Mouse (Mus musculus) intestine, postnatal 0 days (tissue): ENCODE data around the gene Rplp1. TPM values are rescaled to one million over a fixed set of nuclear protein-coding genes. Genes with fewer than 3 reads are reported as not detected.

Experiments used
- ATAC-seq: fragments of 200-750 bp; cut with Nextera tagmentation; 2 replicates; pipeline ENCODE4 v1.8.0; 2017; ENCODE audit warnings: mild to moderate bottlenecking, moderate TSS enrichment, moderate library complexity
- H3K27ac ChIP-seq: fragments of 300-500 bp; sonication (generic); 2 replicates; pipeline ENCODE4 v1.5.1; 2014; ENCODE audit warnings: mild to moderate bottlenecking, low read depth, low read length, moderate library complexity
- H3K27me3 ChIP-seq: fragments of 300-500 bp; sonication (generic); replicated peaks from 2 replicates; pipeline ENCODE4 v1.6.1; 2014; ENCODE audit warnings: low read length, mixed read lengths; ENCODE audit not compliant: control insufficient read depth, insufficient read depth
- H3K36me3 ChIP-seq: fragments of 300-500 bp; sonication (generic); 2 replicates; pipeline ENCODE4 v1.6.1; 2014; ENCODE audit warnings: mild to moderate bottlenecking, moderate library complexity; ENCODE audit not compliant: control insufficient read depth, insufficient read depth
- H3K4me1 ChIP-seq: fragments of 300-500 bp; sonication (generic); replicated peaks from 2 replicates; pipeline ENCODE4 v1.6.1; 2014; ENCODE audit warnings: antibody characterized with exemption, low read length, mixed read lengths; ENCODE audit not compliant: control insufficient read depth, insufficient read depth
- H3K4me2 ChIP-seq: fragments of 300-500 bp; sonication (generic); replicated peaks from 2 replicates; pipeline ENCODE4 v1.6.1; 2014; ENCODE audit warnings: low read depth, mild to moderate bottlenecking, moderate library complexity
- H3K4me3 ChIP-seq: fragments of 300-500 bp; sonication (generic); 2 replicates; pipeline ENCODE4 v1.5.1; 2014; ENCODE audit warnings: low read depth, low read length
- H3K9ac ChIP-seq: fragments of 300-500 bp; sonication (generic); 2 replicates; pipeline ENCODE4 v1.6.1; 2014; ENCODE audit warnings: mild to moderate bottlenecking, low read depth, low read length
- H3K9me3 ChIP-seq: fragments of 300-500 bp; sonication (generic); 2 replicates; pipeline ENCODE4 v1.6.1; 2016; ENCODE audit warnings: mixed run types; ENCODE audit not compliant: control insufficient read depth
- CTCF ChIP-seq: sonication (generic); IDR thresholded peaks from 2 replicates; pipeline ENCODE4 v1.5.1; 2016; ENCODE audit warnings: low read depth, mild to moderate bottlenecking, control low read depth, antibody characterized with exemption, moderate library complexity
- WGBS: fragments of 180-500 bp; shearing (Covaris S2); extraction: QIAGEN DNeasy Blood & Tissue Kit; methylation state at CpG from one replicate; pipeline ENCODE4 v1.1.7; 2014; 5-methylcytosine and 5-hydroxymethylcytosine counted together
- polyA plus RNA-seq: library from polyadenylated mRNA; unstranded; fragments of >200 nt; fragmentation: Nextera tagmentation; extraction: Ambion mirVana; gene quantifications from 2 replicates; pipeline ENCODE4 v1.2.1, GENCODE M21; 2015

The Rplp1 gene
- polyA plus RNA-seq, 1 experiment from 2014 or later, result 1,118 TPM

DNA sequence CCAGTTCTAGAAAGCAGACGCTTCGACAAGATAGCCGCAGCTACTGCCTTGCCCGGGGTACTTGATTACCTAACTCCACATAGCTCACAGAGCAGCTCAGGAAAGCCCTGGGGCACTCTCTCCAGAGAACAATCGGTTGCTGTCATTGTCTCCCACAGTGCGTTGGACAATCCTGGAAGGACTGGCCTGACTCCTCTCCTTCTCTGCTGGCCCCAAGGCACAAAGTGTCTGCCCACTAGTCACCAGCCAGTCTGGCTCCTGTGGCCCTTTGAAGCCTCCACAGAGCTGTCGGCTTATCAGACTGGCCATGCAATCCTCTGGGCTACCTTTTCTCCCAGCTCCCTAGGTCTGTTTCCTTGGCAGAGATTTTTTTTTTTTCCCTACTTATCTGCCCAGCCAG, 37.9 kb upstream of the Rplp1 start:
- Histone ChIP-seq H3K4me1 (peaks cover 5% of the 10 kb centered on the region; the same call in 1 of the 2 replicates), H3K9me3 (no peaks in the 10 kb centered on the region), H3K27ac (no peak overlapping the region), H3K27me3 (no peaks in the 10 kb centered on the region), H3K4me2 (no peak overlapping the region), H3K9ac (no peak overlapping the region), H3K36me3 (no peaks in the 10 kb centered on the region), H3K4me3 (no peak overlapping the region)
- no peak for TF ChIP-seq CTCF
- ATAC-seq, result no peak
- 74% methylated on average over 7 of the region's 7 CpGs for WGBS

DNA sequence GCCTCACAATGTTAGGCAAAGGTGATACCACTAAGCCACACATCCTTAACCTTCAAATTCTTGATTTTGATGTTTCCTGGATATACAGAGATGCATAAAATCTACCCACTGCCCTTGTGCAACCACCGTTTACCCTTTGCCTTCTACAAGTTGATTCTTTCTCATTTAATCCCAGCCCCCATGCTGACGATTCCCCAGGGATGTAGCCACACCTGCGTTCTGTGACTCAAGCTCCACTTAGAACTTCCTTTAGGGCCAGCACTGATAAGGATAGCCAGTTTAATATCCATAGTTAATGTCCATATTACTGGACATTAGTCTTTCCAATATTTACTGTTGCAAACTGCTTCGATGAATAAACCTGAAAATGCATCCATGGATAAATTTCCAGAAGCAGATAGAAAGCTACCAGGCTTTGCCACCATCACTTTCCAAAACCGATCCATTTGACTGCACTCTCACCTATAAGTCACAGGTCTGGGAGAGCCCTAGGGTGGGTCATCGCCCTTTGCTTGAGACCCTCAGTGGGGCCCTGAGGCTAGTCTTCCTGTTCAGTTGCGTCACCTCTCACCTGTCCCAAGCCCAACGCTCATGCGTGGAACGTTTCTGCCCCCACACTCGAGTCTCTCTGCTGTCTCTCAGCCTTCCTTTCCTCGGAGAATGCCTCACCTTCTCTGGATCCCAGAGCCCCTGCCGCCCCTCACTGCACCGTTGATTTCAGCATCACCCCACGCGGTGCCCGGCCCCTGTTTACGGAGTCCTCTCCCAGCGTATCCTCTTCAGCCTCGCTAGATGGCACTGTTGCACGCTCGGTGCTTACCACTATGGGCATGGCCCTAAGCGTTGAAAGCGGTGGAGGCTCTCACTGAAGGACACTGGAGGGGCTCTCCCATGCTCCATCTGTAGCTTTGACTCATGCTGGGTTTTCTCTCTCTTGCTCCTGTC, 33.3 kb upstream of the Rplp1 start:
- peak; percentile 98 for TF ChIP-seq CTCF
- ATAC-seq, result peak; percentile 56
- H3K4me1 ChIP-seq, result peaks cover 5% of the 10 kb centered on the region; the same call in 1 of the 2 replicates
- no peak overlapping the region for H3K9ac ChIP-seq
- WGBS, result 4% methylated on average over 24 of the region's 24 CpGs
- no peaks in the 10 kb centered on the region for H3K36me3 ChIP-seq
- no peaks in the 10 kb centered on the region for H3K9me3 ChIP-seq
- H3K4me3 ChIP-seq, result peak overlapping the region; percentile 76
- H3K27ac ChIP-seq, result no peak overlapping the region
- peak overlapping the region; percentile 99 for H3K4me2 ChIP-seq
- H3K27me3 ChIP-seq, result no peaks in the 10 kb centered on the region

DNA sequence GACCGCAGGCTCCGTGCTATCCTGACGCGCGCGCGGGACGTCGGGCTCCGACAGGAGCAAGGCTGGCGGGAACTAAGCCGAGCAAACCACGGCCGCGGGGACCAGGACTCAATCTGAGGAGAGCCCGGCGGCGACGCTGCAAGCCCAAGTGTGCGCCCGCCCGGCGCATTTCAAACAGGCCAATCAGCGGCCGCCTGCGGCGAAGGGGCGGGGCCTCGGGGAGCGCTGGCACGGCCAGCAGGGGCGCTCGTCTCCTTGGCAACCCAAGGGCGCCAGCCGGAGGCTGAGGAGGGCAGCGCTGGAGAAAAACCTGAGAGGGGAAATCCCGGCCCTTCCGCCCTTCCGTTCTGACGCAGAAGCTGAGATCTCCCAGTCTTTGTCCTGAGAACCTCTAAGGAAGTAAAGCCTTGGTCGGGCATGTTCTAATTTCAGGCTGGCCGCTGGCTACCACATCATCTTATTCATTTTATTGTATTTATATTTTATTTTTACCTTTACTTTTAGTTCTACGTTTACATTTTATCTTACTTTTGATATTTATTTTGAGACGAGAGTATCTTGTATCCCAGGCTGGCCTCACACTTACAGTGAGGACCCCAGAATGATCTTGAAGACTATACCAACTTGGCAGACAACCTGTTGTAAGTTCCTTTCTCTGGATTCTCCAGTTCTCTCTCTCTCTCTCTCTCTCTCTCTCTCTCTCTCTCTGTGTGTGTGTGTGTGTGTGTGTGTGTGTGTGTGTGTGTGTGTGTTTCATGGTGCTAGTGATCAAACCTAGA, 32.5 kb upstream of the Rplp1 start, which contains the start of gene Kif23:
Gene Kif23, minus strand, starts transcription at position 152 of the 779 bp plus-strand sequence.
- peak within 1 kb of the TSS; percentile 99 for H3K4me2 ChIP-seq
- under 1% methylated on average over 44 of the region's 44 CpGs for WGBS
- H3K9ac ChIP-seq, result peak within 1 kb of the TSS; percentile 48
- peak; percentile 90 for ATAC-seq
- H3K27me3 ChIP-seq, result no peaks in the 10 kb centered on the region
- TF ChIP-seq CTCF, result peak; percentile 91
- peak within 1 kb of the TSS; percentile 76 for H3K4me3 ChIP-seq
- H3K27ac ChIP-seq, result peak within 1 kb of the TSS; percentile 35
- H3K36me3 ChIP-seq, result no peaks in the 10 kb centered on the region
- H3K9me3 ChIP-seq, result no peaks in the 10 kb centered on the region
- peaks cover 5% of the 10 kb centered on the region; the same call in 1 of the 2 replicates for H3K4me1 ChIP-seq

DNA sequence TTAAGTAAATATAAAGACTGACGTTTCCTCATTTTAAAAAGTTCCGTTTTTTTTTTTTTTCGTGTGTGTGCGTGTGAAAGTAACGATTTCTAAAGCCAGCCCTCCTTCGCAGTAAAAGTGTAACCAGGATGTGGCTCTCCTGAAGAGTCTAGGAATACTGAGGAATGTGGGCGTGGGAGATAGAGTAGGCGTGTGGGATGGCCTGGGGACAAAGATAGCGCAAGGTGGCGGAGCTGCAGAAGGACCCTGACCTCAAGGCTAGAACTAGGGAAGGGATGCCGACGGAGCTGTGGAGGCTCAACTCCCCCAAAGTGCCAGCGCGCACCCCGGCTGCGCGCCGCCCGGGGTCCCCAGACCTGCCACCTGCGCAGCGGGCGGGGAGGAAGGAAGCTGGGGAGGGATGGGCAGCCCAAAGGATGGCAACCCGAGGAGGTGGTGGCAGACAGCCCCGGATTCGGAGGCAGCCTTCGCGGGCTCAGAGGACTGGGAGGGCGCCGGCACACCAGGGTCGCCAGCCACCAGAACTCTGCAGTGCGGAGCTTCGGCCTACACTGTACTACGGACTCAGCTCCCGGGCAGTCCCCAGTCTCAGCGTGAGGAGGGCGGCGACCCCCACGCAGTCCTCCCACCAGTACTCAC, 31.8 kb upstream of the Rplp1 start:
- peaks cover 5% of the 10 kb centered on the region; the same call in 1 of the 2 replicates for H3K4me1 ChIP-seq
- WGBS, result under 1% methylated on average over 35 of the region's 38 CpGs
- TF ChIP-seq CTCF, result no peak
- no peaks in the 10 kb centered on the region for H3K27me3 ChIP-seq
- H3K36me3 ChIP-seq, result no peaks in the 10 kb centered on the region
- peak overlapping the region; percentile 76 for H3K4me3 ChIP-seq
- peak; percentile 65 for ATAC-seq
- H3K9ac ChIP-seq, result peak overlapping the region; percentile 48
- H3K4me2 ChIP-seq, result peak overlapping the region; percentile 99
- 0 out of 2 replicates have a peak overlapping the region, but pooled peaks have one; percentile 28 for H3K27ac ChIP-seq
- H3K9me3 ChIP-seq, result no peaks in the 10 kb centered on the region

DNA sequence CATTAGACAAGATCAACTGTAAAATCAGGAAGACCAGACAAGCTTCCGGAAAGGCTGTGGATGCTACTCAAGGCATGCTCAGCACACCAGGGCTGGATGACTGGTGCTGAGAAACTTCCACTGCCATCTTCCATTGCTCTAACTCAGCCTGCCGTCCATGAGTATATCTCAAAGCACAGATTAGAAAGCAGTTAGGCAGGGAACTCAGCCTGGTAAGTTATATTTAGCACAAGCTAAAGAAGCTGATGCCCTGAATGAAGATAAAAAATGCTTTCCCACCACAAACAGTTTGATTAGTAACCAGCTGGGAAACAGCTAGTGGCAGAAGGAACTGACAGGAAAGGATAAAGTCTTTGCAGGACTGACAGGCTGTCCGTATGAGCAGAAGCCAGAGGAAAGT, 26.7 kb upstream of the Rplp1 start:
- H3K27me3 ChIP-seq, result no peaks in the 10 kb centered on the region
- H3K36me3 ChIP-seq, result peaks cover 27% of the 10 kb centered on the region
- H3K4me1 ChIP-seq, result no peaks in the 10 kb centered on the region
- TF ChIP-seq CTCF, result no peak
- no peak overlapping the region for H3K4me3 ChIP-seq
- no peak overlapping the region for H3K27ac ChIP-seq
- no peak for ATAC-seq
- H3K9me3 ChIP-seq, result no peaks in the 10 kb centered on the region
- WGBS, result 66% methylated on average over 3 of the region's 3 CpGs
- no peak overlapping the region for H3K9ac ChIP-seq
- H3K4me2 ChIP-seq, result no peak overlapping the region
